Mouse (Mus musculus) kidney, embryonic 14.5 days (tissue): Measurements from ENCODE around the gene Lrwd1. TPM values are rescaled to one million over a fixed set of nuclear protein-coding genes. Genes with fewer than 3 reads are reported as not detected.

Experiments used
- ATAC-seq: fragments of 200-750 bp; cut with Nextera tagmentation; 2 replicates; pipeline ENCODE4 v1.8.0; 2017; ENCODE audit warnings: moderate number of reproducible peaks, mild to moderate bottlenecking, moderate TSS enrichment, moderate library complexity; ENCODE audit not compliant: low FRiP score, low TSS enrichment
- H3K27ac ChIP-seq: fragments of 300-500 bp; sonication (generic); 2 replicates; pipeline ENCODE4 v1.5.1; 2014; ENCODE audit warnings: low read depth, mild to moderate bottlenecking, low read length, moderate library complexity, mixed read lengths
- H3K27me3 ChIP-seq: fragments of 300-500 bp; sonication (generic); 2 replicates; pipeline ENCODE4 v1.6.1; 2014; ENCODE audit warnings: mild to moderate bottlenecking, low read length; ENCODE audit not compliant: control insufficient read depth, insufficient read depth
- H3K36me3 ChIP-seq: fragments of 300-500 bp; sonication (generic); 2 replicates; pipeline ENCODE4 v1.6.1; 2014; ENCODE audit warnings: low read length, mixed read lengths; ENCODE audit not compliant: control insufficient read depth, insufficient read depth
- H3K4me1 ChIP-seq: fragments of 300-500 bp; sonication (generic); 2 replicates; pipeline ENCODE4 v1.6.1; 2014; ENCODE audit warnings: low read length, mixed read lengths; ENCODE audit not compliant: control insufficient read depth, insufficient read depth
- H3K4me2 ChIP-seq: fragments of 300-500 bp; sonication (generic); replicated peaks from 2 replicates; pipeline ENCODE4 v1.6.1; 2014; ENCODE audit warnings: low read depth, mild to moderate bottlenecking, low read length
- H3K4me3 ChIP-seq: fragments of 300-500 bp; sonication (generic); 2 replicates; pipeline ENCODE4 v1.5.1; 2014; ENCODE audit warnings: mild to moderate bottlenecking, low read length
- H3K9ac ChIP-seq: fragments of 300-500 bp; sonication (generic); 2 replicates; pipeline ENCODE4 v1.6.1; 2014; ENCODE audit warnings: low read depth, mild to moderate bottlenecking, low read length, moderate library complexity
- H3K9me3 ChIP-seq: fragments of 300-500 bp; sonication (generic); 2 replicates; pipeline ENCODE4 v1.6.1; 2016; ENCODE audit warnings: low read length; ENCODE audit not compliant: control insufficient read depth
- WGBS: fragments of 180-500 bp; shearing (Covaris S2); extraction: QIAGEN DNeasy Blood & Tissue Kit; methylation state at CpG from one replicate; pipeline ENCODE4 v1.1.7; 2014; 5-methylcytosine and 5-hydroxymethylcytosine counted together
- polyA plus RNA-seq: library from polyadenylated mRNA; unstranded; fragments of >200 nt; fragmentation: Nextera tagmentation; extraction: Ambion mirVana; gene quantifications from 2 replicates; pipeline ENCODE4 v1.2.1, GENCODE M21; 2014

The Lrwd1 gene
- polyA plus RNA-seq, 1 experiment from 2014 or later = 40.0 TPM

DNA sequence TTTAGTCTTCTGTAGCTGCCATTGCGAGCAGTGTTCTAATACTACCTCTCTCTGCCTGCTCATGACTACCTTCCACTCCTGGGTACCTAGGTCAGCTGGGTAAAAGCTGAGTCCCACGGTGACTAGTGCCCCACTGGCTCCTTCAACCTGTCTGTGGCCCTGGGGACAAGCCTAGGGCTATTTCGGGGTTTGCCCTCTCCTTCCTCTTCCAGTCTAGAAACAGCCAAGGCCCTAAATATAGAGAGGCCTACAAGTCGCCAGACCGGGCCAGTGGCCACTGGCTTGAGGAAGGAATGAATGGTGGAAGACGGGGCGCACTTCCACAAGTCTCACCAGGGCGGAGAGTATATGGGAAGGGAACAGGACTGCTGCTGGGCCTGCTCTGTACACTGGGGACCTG lies 49.6 kb downstream of the Lrwd1 start:
- WGBS = 94% methylated on average over 8 of the region's 8 CpGs
- peaks cover 13% of the 10 kb centered on the region for H3K4me1 ChIP-seq
- ATAC-seq = no peak
- H3K4me3 ChIP-seq = no peak overlapping the region
- no peak overlapping the region for H3K9ac ChIP-seq
- H3K36me3 ChIP-seq = 0 out of 2 replicates have a peak, but pooled peaks cover 6% of the 10 kb centered on the region
- no peaks in the 10 kb centered on the region for H3K9me3 ChIP-seq
- H3K4me2 ChIP-seq = no peak overlapping the region
- no peaks in the 10 kb centered on the region for H3K27me3 ChIP-seq
- H3K27ac ChIP-seq = no peak overlapping the region

DNA sequence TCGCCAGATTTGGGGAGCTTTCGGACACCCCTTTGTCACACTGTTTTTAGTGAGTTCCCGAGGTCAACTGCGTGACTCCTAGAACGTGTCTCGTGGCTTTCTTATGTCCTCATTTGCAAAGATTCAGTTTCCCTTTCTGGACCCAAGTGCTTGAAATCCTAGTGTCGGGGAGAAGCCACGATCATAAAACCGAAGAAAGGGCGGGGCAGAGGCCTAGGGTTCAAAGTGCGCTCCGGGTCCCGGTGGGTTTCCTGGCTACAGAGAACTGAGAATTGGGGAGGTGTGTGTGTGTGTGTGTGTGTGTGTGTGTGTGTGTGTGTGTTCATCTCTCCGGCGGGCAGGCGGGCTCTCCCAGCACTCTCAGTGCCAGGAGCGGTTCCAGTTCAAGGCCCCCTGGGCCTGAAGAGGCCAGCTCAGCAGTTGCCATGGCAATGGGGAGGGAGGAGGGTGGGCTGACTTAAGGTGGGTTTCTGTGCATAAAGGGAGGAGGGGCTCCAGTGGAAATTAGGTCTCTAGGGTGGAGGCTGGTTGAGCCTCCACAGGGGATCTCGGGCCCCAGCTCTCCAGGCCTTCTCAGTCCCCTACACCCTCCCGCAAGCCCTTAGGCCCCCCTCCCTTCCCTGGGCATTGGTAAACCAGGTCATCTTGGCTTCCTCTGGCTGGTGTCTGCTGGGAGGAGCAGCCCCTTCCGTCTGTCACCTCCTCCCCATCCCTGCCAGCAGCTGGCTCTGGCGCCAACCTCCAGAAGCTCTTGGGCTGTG lies 50.8 kb downstream of the Lrwd1 start:
- Histone ChIP-seq H3K9me3 (no peaks in the 10 kb centered on the region), H3K27ac (no peak overlapping the region), H3K9ac (peak overlapping the region; percentile 28), H3K4me3 (peak overlapping the region; percentile 44), H3K4me1 (peaks cover 13% of the 10 kb centered on the region), H3K36me3 (0 out of 2 replicates have a peak, but pooled peaks cover 3% of the 10 kb centered on the region), H3K4me2 (peak overlapping the region; percentile 56), H3K27me3 (no peaks in the 10 kb centered on the region)
- peak; percentile 34 for ATAC-seq
- WGBS = 6% methylated on average over 21 of the region's 21 CpGs

DNA sequence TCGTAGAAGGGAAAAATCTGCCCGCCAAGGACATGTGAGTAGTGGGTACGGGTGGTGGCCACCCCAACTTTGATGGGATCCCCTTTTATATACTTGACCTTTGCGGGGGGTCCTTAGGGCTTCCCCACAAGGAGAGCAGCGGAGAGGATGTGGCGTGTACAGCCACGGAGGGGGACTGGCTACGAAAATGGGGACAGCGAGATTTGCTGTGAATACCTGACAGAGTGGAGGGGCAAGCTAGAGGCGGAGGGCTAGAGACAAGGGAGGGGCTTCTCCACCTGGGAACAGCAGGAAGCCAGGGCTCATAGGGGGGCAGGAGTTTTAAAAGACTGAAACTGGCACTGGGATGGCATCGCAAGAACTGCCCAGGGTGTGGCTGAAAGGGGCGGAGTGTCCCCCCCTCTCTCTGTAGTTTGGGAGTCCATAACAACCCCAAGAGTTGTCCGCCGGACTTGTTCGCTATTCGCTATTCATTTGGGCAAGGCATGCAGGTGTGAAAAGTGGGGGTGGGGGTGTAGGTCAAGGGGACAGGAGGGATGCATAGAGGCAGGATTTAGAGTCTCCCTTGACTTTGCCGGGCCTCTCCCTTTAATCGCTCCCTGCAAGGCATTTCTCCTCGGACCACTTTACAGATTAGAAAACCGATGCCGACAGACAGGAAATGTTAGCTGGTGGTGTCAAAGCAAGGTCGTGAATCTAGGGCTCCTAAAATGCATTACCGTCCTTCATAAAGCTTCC lies 51.6 kb downstream of the Lrwd1 start:
- ATAC-seq = peak; percentile 9; the same call in 1 of the 2 replicates
- Histone ChIP-seq H3K4me1 (peaks cover 13% of the 10 kb centered on the region), H3K4me3 (peak overlapping the region; percentile 44), H3K4me2 (peak overlapping the region; percentile 56), H3K27ac (no peak overlapping the region), H3K9me3 (no peaks in the 10 kb centered on the region), H3K27me3 (no peaks in the 10 kb centered on the region), H3K9ac (peak overlapping the region; percentile 32), H3K36me3 (0 out of 2 replicates have a peak, but pooled peaks cover 3% of the 10 kb centered on the region)
- under 1% methylated on average over 23 of the region's 23 CpGs for WGBS

DNA sequence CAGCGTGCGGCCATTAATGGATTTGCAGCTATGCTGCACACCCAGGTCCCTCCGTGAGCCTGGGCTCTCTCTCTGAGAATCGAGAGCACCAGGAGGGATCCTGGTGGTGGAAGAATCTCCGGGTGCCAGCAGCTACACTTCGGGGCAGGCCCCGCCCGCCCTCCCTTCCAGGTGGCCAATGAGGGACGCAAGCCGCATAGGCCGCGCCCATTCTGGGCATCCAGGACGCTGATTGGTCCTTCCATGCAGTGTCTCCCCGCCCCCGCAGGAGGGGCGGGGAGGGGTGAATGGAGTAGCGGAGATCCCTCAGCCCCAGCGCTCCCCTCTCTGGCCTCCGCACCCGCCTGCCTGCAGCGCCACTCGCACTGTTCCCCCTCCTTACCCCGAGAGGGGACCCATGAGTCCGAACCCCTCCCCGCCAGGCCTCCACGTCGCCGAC lies 52.2 kb downstream of the Lrwd1 start, which contains the start of gene Rasa4:
TSS of gene Rasa4 (plus strand) at position 248 of the 439 bp plus-strand sequence.
- H3K27ac ChIP-seq = no peak within 1 kb of the TSS
- peak; percentile 94 for ATAC-seq
- peak within 1 kb of the TSS; percentile 44 for H3K4me3 ChIP-seq
- peak within 1 kb of the TSS; percentile 56 for H3K4me2 ChIP-seq
- no peaks in the 10 kb centered on the region for H3K9me3 ChIP-seq
- WGBS = under 1% methylated on average over 28 of the region's 28 CpGs
- peak within 1 kb of the TSS; percentile 32 for H3K9ac ChIP-seq
- H3K36me3 ChIP-seq = 0 out of 2 replicates have a peak, but pooled peaks cover 3% of the 10 kb centered on the region
- H3K4me1 ChIP-seq = peaks cover 13% of the 10 kb centered on the region
- H3K27me3 ChIP-seq = no peaks in the 10 kb centered on the region

DNA sequence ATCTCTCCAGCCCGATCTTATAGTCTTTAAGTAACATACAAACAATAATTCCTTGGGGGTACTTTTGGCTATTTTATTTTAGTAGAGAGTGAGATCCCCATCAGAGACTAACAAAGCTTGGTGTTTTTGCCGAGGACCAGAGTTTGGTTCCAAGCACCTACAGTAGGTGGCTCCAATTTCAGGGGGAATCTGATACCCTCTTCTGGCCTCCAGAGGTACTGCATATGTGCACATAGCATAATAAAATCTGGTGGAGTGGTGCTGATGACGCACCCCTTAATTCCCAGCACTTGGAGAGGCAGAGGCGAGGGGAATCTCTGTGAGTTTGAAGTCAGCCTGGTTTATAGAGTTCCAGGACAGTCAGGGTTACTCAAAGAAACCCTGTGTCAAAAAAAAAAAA lies 53.5 kb downstream of the Lrwd1 start:
- no peaks in the 10 kb centered on the region for H3K9me3 ChIP-seq
- peaks cover 13% of the 10 kb centered on the region for H3K4me1 ChIP-seq
- ATAC-seq = no peak
- H3K27me3 ChIP-seq = no peaks in the 10 kb centered on the region
- no peak overlapping the region for H3K27ac ChIP-seq
- no peak overlapping the region for H3K4me2 ChIP-seq
- H3K9ac ChIP-seq = no peak overlapping the region
- H3K36me3 ChIP-seq = 0 out of 2 replicates have a peak, but pooled peaks cover 3% of the 10 kb centered on the region
- WGBS = 83% methylated on average over 4 of the region's 4 CpGs
- no peak overlapping the region for H3K4me3 ChIP-seq

DNA sequence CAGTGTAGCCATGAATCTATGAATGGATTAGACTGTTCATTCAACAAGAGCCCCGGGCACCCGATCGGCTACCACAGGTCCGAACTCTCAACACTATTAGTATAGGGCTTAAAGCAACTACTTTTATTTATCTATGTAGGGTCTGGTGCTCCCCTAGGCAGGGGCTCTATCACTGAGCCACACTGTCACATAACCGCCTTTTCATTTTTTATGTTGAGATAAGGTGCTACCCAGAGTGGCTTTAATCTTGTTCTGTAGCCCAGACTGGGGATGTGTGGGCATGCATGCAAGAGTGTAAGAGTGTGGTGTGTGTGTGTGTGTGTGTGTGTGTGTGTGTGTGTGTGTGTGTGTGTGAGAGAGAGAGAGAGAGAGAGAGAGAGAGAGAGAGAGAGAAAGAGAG lies 57.7 kb downstream of the Lrwd1 start:
- H3K4me2 ChIP-seq = no peak overlapping the region
- 95% methylated on average over 5 of the region's 5 CpGs for WGBS
- no peak overlapping the region for H3K4me3 ChIP-seq
- no peaks in the 10 kb centered on the region for H3K4me1 ChIP-seq
- no peaks in the 10 kb centered on the region for H3K36me3 ChIP-seq
- H3K27ac ChIP-seq = no peak overlapping the region
- H3K27me3 ChIP-seq = no peaks in the 10 kb centered on the region
- no peaks in the 10 kb centered on the region for H3K9me3 ChIP-seq
- H3K9ac ChIP-seq = no peak overlapping the region
- no peak for ATAC-seq

DNA sequence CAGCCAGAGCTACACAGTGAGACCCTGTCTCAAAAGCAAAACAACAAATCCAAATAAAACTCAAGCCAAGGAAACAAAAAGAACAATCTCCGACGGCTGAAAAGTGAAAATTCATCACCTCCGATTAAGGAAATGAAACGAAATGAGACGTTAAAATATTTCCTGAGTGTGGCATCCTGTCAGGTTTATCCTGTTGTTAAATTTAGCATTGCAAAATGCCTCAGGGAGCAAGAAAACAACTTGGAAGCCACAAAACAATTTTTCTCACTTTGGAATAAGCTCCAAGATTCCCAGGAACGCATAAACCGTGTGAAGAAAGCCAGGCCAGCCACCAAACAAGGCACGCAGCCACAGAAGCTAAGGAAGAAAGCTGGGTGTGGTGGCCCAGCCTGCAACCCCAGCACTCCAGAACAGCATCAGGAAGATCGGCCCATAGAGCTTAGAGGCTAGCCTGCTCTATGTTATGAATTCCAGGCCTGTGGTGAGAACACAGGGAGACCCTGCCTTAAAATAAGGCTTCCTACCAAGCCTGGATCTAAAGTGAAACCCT lies 58.8 kb downstream of the Lrwd1 start:
- Histone ChIP-seq H3K27me3 (no peaks in the 10 kb centered on the region), H3K4me3 (no peak overlapping the region), H3K27ac (peak overlapping the region; percentile 30; the same call in 1 of the 2 replicates), H3K9ac (no peak overlapping the region), H3K36me3 (no peaks in the 10 kb centered on the region), H3K4me1 (no peaks in the 10 kb centered on the region), H3K4me2 (no peak overlapping the region), H3K9me3 (no peaks in the 10 kb centered on the region)
- WGBS = 72% methylated on average over 9 of the region's 9 CpGs
- ATAC-seq = no peak

DNA sequence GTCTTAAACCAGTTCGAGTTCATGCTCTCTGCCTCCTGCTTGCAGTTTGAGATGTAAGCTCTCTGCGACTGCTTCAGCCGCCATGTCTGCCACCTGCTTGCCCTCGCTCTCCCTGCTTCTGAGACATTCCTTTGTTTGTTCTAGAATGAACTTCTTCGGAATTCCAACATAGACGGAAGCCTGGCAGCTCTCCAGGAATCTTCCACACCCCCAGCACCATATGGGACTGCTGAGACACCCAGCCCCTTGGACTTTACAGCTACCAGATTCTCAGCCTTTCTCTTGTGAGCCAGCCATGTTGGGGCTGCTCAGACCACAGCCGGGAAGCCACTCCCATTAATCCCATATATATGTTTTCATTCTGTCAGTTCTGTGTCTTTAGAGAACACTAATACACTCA lies 59.6 kb downstream of the Lrwd1 start:
- ATAC-seq = no peak; the same call in 1 of the 2 replicates

More for the DNA sequence above, 59.6 kb downstream of the Lrwd1 start:
- Histone ChIP-seq H3K27me3 (no peaks in the 10 kb centered on the region), H3K36me3 (no peaks in the 10 kb centered on the region), H3K27ac (peak overlapping the region; percentile 30; the same call in 1 of the 2 replicates), H3K9me3 (no peaks in the 10 kb centered on the region), H3K4me1 (no peaks in the 10 kb centered on the region), H3K9ac (no peak overlapping the region), H3K4me3 (no peak overlapping the region), H3K4me2 (no peak overlapping the region)
- 46% methylated on average over 7 of the region's 7 CpGs for WGBS
